Mouse (Mus musculus) naive thymus-derived CD4-positive, alpha-beta T cell, adult 5 months (primary cell): ENCODE measurements around the gene Olfr1341. TPM values are rescaled to one million over a fixed set of nuclear protein-coding genes. Genes with fewer than 3 reads are reported as not detected.

Experiments used
- polyA plus RNA-seq: library from polyadenylated mRNA; unstranded; fragments of 100-300 nt; shearing (Covaris generic); gene quantifications from one replicate; pipeline ENCODE4 v1.2.1, GENCODE M21; 2017

The Olfr1341 gene
- polyA plus RNA-seq, result 0.12 TPM

GRCm38 (mm10) chr4:118703223-118703622 lies at the start of gene Olfr1341:
Olfr1341 (plus strand) TSS chr4:118703523.

GRCm38 (mm10) chr4:118658652-118659051 lies 44.7 kb upstream of the Olfr1341 start, which contains the start of gene Olfr62:
Olfr62 (plus strand) TSS chr4:118658952.

GRCm38 (mm10) chr4:118692412-118692973 lies 10.8 kb upstream of the Olfr1341 start, which contains the start of gene Olfr1342:
Olfr1342 (minus strand) TSS chr4:118692756.

DNA sequence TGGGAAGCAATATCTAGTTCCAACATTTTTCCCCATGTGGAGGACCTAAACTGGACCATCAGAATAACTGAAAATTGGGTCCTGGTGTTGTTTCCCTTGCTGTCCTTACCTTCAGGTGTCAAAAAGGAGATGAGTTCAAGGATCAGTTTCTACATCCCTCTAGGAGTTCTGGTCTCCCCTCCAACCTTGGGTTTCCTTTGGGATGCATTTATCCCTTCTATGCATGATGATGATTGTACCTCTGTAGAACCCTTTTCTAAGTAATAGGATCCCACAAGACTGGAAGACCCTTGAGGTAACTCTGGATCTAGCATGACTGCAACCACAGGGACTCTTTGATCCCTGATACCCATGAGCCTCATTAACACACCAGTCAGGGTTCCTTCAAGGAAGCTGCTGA lies 16.5 kb downstream of the Olfr1341 start, which contains the start of gene Olfr1340:
TSS of gene Olfr1340 (plus strand) at position 301 of the 400 bp plus-strand sequence.

GRCm38 (mm10) chr4:118731875-118732274 lies 28.6 kb downstream of the Olfr1341 start, which contains the start of gene Olfr1339:
Olfr1339 (plus strand) TSS chr4:118732175.

DNA sequence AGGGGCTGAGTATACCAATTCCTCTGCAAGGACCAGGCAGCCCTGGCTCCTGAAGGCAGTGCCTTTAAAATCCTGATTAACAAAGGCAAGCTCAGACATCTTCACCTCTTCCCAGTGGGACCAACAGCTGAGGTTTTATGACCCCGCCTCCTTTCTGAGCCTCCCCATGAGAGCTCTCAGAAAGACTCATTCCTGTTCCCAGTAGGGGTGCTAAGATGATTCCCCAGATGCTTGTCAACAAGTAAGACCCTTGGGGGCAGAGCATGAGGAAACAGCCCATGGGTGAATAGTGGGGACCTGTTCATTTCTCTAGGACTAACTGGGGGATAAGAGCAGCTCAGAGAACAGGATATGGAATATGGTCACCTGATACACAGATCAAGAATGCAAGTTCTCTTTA lies 55.3 kb downstream of the Olfr1341 start, which contains the start of gene Olfr1338:
TSS of gene Olfr1338 (minus strand) at position 101 of the 400 bp plus-strand sequence.

Other genes starting within 250 kb of the Olfr1341 start
- not detected for gene Mpl, start 246.0 kb upstream of the Olfr1341 start, polyA plus RNA-seq
- not detected for gene Tie1, start 213.5 kb upstream of the Olfr1341 start, polyA plus RNA-seq
- gene 2610528J11Rik, start 176.5 kb upstream of the Olfr1341 start, polyA plus RNA-seq, result not detected
- gene Tmem125, start 159.5 kb upstream of the Olfr1341 start, polyA plus RNA-seq, result not detected
- not detected for gene Cfap57, start 82.7 kb upstream of the Olfr1341 start, polyA plus RNA-seq
- 125 TPM for gene Ebna1bp2, start 82.7 kb upstream of the Olfr1341 start, polyA plus RNA-seq
- gene Olfr62, start 44.6 kb upstream of the Olfr1341 start, polyA plus RNA-seq, result not detected
- gene Olfr1342, start 10.8 kb upstream of the Olfr1341 start, polyA plus RNA-seq, result not detected
- not detected for gene Olfr1340, start 16.6 kb downstream of the Olfr1341 start, polyA plus RNA-seq
- not detected for gene Olfr1339, start 28.7 kb downstream of the Olfr1341 start, polyA plus RNA-seq
- gene Olfr1338, start 55.2 kb downstream of the Olfr1341 start, polyA plus RNA-seq, result not detected
- gene Olfr1337, start 79.1 kb downstream of the Olfr1341 start, polyA plus RNA-seq, result not detected
- not detected for gene Olfr1335, start 106.4 kb downstream of the Olfr1341 start, polyA plus RNA-seq
- gene Olfr1333, start 132.8 kb downstream of the Olfr1341 start, polyA plus RNA-seq, result not detected
- not detected for gene Olfr1331, start 161.1 kb downstream of the Olfr1341 start, polyA plus RNA-seq
- gene Olfr1330, start 185.1 kb downstream of the Olfr1341 start, polyA plus RNA-seq, result 0.06 TPM
- gene Olfr1329, start 213.9 kb downstream of the Olfr1341 start, polyA plus RNA-seq, result not detected
- not detected for gene Olfr1328, start 235.1 kb downstream of the Olfr1341 start, polyA plus RNA-seq